Mouse (Mus musculus) liver, postnatal 0 days (tissue): ENCODE results near the gene Gm49373.

Experiments used
- CTCF ChIP-seq: sonication (generic); IDR thresholded peaks from 2 replicates; pipeline ENCODE4 v1.5.1; 2016; ENCODE audit warnings: antibody characterized with exemption, low read depth
- EP300 ChIP-seq: IDR thresholded peaks from 2 replicates; pipeline ENCODE4 v1.6.1; 2016; ENCODE audit warnings: antibody characterized with exemption, low read depth, mild to moderate bottlenecking

GRCm38 (mm10) chr9:21041308-21041707, 31.6 kb downstream of the Gm49373 start:
- no peak for TF ChIP-seq CTCF
- TF ChIP-seq EP300 = no peak
